Mouse (Mus musculus): ENCODE data around the gene Myzap. TPM values are rescaled to one million over a fixed set of nuclear protein-coding genes. Genes with fewer than 3 reads are reported as not detected.
A peak's percentile ranks its signal among the peaks of the same experiment; 100 is the strongest.

Myzap gene
- total RNA-seq, 4 experiments from 2014 or later = 373 to 483 (median 430) TPM

DNA sequence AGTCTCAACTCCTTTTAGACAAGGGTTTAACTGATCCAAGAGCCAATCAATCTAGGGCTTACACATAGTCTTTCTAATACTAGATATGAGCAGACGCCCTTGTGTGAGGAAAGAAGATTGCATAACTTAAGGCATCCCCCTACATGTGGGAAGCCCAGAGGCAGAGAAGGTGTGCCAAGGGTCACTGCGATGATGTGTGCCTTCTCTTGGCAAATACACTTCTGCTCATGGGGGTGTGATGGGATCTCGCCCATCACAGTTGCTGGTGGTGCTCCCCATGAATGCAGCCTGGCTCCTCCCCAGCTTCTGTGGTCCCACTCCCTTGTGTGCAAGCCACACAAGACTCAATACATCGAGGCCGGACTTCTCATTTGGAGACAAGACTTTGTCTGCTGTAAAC, 47.3 kb downstream of the Myzap start:
- no peak for DNase-seq (ENCODE audit: low spot score)

DNA sequence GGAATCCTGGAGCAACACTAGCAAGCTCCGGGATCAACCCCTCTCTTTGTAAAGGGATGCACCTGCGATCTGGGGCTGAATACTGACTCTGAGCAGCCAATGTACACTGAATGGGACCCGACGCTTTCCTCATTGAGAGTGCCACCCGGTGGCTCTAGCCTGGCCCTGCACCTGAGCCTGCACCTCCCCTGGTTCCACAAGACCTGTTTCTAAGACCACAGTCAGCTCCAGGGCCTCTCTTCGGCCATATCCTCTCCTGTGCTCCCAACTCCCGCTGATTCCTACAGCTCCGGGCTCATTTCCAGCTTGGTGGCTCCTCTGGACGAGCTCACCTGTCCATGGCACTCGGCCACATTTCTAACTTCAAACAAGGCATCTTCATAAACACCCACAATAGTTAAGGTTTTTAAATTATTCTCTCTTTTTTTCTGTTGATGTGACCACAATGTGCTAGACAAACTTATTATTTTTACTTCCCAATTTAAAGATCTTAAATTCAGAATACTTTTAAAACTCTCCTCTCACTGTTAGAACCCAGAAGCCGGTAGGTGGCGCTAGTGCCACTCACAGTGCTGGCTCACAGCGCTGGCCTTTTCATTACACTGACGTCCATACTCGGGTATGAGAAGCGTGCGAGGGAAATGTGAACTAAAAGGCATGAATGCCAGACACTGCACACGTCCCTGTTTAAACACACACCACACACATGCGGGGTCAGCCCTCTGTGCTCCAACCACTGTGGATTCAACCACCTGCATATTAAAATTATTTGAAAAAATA, 48.5 kb downstream of the Myzap start:
- DNase-seq (ENCODE audit: low spot score) = peak; percentile 75

DNA sequence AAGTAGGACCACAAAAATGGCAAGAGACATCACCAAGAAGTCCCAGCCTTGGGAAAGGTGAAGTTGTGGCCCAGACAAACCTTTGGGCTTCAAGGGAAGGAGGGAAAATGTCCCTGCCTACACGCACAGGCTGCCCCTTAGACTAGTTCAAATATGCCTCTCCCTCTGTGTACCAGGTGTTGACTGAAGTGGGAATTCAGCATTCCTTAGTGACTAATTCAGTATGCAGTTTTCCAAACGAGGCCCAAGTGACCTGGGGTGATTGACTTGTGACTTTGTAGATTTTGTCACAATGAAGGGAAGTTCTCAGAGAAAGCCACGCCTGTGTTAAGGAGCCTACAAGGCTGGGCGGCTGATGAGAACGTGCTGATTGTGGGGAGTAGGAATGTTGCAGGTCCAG, 49.9 kb downstream of the Myzap start:
- no peak for DNase-seq (ENCODE audit: low spot score)

DNA sequence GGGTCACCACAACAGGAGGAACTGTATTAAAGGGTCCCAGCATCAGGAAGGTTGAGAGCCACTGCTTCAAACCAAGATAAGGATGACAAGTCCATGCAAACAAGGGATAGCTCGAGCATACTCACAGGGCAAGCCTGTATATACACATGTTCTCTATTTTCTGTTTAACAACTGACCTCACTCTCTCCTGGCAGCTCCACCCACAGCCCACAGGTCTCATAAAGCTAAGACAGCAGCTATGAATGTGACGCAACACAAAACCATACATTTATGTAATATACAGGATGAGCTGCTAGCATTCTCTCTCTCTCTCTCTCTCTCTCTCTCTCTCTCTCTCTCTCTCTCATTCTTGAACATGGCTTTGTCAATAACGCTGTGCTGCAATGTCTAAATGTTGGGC, 51.4 kb downstream of the Myzap start:
- no peak for DNase-seq (ENCODE audit: low spot score)

DNA sequence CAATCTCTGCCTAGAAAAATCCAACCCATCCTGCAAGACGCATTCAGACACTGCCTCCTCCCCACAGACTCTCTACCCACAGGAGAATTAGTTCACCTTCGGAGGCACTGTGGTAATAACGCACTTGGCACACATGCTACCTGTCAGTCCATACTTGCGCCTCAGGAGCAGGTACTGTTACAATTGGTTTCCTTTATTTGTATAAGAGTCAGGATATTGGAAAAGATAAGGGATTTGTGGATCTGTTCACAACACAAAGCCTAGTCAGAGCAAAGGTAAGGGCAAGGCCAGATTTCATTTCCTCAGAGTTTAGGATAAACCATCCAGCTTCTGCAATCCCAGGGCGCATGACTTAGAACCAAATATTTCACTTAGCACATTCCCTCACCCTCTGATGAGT, 56.4 kb downstream of the Myzap start:
- no peak for DNase-seq (ENCODE audit: low spot score)

DNA sequence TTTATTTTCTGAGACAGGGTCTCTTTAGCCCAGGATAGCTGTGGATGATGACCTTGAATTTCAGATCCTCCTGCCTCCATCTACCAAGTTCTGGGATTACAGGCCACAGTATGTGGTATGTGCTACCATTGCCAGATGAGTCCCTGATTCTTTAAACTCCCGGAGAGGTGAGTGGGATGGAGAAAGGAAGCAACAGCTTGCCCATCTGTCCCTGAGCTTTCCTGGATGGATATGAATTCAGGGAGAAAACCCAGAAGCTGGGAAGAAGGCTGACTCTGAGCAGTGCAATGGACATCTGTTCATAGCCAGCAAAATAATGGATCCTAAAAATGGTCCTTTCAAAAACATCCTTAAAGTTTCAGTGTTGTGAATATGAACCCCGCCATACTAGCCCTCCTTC, 57.1 kb downstream of the Myzap start:
- no peak for DNase-seq (ENCODE audit: low spot score)

DNA sequence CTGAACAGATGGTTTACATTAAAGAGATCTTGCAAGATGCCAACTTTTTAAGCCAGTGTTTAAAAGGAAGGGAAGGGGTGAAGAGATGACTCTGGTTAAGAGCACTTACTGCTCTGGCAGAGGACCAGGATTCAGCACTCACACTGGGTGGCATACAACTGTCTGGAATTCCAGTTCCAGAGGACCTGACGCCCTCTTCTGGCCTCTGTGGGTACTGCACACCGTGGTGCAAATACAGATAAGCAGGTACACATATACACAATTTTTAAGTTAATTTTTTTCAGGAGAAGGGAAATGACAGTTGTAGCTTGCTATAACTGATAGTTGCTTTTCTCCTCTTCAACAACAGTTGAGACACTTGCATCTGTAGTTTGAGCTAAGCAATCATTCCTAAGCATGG, 62.2 kb downstream of the Myzap start:
- DNase-seq (ENCODE audit: low spot score) = no peak

DNA sequence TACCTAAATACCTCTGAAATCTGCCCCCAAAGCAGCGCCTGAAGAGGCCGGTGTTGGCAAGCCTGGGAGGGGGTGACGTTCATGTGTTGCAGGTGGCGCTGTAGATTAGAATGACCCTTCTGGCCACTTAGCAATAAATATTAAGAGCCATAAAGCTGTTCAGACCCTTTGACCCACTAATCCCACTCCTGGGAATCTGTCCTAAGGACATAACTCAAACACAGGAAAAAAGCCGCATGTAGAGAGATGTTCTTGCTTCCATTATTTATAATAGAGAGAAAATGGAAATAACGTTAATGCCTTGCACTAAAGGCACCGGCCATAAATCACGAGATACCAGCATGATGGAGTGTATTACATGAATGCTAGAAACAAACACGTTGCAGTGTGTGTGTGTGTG, 64.7 kb downstream of the Myzap start:
- DNase-seq (ENCODE audit: low spot score) = no peak

DNA sequence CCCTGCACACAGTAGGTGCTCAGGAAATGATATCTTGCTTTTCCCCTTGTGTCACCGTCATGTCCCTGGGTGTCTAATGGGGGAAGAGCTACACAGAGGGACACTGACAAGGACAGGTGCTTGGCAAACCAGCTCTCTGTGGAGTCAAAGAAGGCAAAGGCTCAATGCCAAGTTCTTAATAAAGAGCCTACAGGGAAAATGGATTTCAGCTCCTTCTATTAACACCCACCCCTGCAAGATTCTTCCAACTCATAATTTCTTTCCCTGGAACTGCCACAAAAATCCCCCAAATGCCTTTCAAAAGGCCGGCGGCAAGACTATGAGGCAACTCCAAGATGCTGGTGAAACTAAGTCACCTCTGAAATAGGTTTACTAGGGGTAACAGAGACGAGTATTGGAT, 68.3 kb downstream of the Myzap start:
- peak; percentile 19 for DNase-seq (ENCODE audit: low spot score)

DNA sequence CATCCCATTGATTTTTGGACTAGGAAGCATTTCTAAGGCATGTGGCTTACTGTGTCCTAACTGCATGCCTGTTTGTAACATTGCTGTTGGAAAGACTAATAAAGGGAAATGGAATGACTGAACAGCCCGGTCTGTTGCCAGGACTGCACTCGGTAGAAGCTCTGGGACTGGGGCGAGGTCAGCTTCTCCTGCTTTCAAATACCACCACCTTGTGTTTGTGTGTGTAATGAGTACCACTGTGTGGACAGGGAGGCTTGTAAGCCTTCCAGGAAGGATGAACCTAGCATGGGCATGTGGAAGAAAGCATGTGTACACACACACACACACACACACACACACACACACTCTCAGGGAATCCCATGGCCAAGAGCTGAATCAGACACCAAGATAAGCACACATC, 72.3 kb downstream of the Myzap start:
- DNase-seq (ENCODE audit: low spot score) = no peak

DNA sequence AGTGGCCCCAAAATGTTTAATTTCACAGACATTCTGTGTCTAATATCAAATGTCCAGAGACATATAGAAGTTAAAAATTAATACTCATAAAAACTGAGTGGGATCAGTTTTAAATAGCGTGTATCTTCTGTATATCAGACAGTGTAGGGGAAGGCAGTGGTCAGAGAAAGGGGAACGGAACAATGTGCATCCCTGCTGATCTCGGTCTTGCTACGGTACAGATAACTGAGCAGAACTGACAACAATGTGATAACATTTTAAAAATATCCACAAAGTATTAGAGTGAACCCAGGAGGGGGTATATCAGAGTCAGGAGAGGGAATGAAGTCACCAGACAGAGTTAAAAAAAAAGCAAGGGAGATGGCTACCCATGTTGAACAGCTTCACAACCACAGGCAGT, 74.7 kb downstream of the Myzap start:
- no peak for DNase-seq (ENCODE audit: low spot score)

DNA sequence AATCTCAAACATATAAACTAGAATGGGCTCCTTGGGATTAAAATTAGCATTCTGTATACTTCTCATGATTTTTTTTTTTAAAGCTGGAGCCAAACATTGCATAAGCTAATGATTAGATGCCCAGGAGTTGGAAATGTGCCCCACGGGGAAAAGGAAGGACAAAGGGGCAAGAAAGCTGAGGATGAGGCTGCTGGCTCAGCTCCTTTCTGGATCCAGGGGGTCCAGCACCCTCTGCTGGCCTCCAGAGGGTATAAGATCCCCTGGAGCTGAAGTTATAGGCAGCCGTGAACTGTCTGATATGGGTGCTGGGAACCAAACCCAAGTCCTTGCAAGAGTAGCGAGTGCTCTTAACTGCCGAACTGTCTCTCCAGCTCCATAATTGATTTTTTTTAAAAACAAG, 76.3 kb downstream of the Myzap start:
- no peak for DNase-seq (ENCODE audit: low spot score)

DNA sequence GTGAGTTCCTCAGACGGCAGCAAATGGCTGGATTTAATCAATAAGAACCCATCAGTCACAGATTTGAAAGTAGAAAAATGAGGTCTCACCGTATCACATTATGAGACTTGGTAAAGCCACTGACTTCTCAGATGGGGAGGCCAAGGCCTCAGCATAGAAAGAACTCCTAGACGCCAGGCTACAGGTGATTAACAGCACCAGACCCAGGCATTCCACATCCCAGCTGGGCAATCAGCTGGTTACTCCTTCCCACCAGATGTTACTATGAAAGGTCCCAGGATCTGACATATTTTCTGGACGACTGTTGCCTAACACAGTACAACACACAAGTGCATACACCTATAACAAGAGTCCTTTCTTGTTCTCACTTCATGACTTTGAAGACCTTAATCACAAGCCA, 78.6 kb downstream of the Myzap start:
- DNase-seq (ENCODE audit: low spot score) = no peak

DNA sequence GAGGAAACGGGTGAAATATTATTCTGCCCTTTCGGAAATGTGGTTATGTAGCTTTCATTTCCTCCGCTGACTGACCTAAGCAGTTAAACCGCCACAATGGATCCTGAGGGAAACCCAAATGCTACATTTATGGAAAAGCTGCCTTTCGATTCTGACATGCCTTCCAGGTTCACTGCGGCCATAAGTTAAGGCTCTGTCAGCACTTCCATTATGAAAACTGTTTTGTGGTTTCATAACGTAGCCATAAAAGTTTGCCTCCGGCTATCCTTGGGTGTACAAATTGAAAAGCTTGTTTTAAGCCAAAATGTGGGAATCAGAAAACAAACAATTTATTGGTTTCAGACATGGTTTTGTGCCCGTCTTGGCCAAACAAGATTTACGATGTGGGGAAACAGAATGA, 79.3 kb downstream of the Myzap start:
- no peak for DNase-seq (ENCODE audit: low spot score)

DNA sequence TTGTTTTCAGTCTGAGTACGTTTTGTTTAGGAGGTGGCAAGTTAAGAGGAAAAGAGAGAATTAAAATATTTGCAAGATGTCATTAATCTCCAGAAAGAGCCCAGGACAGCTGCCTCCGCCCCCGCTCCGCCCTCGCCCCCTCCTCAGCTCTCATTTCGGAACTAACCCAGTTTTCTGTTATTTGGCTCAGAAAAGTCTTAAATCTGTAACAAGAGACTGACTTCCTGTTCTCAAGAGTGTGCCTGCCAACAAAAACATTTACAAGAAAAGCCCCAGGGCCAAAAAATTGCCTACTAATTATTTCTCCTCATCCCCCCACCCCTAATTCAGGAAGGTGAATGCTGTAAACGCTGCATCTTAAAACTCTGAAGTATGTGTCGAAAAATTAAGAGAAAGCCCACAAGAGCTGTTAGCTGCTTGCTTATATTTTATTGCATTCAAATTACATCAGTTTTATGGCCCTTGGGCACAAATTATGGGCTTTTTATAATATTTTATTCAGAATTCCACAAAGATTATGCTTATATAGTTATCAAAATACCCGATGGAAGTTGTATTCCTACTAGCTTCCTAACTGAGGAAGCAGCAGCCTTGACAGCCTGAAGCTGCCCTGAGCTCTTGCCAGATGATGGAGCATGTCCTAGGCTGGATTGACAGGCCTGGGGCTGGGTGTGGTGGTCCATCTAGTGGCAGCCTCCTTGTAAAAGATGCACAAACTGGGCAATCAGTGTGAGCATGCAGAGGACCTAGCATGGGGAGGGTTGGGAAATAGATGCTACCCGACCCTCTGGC, 93.6 kb downstream of the Myzap start:
- DNase-seq (ENCODE audit: low spot score) = peak; percentile 24

DNA sequence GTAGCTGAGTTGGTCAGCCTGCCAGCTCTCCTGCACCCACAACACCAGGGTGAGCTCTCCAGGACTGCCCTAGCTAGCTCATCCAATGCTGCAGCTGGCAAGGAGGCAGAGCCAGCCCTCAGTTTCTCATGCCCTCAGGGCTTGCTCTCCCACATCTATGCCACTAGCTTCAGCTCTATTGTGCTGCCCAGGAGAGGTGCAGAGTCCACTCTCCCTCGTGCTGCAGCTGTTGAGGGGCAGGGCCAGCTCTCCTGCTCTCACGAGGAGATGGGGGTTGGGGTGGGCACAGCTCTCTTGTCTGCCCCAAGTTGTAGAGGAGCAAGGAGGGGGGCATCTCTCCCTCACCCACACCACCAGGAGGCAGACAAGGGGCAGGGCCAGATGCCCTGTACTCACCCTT, 95.5 kb downstream of the Myzap start:
- no peak for DNase-seq (ENCODE audit: low spot score)

DNA sequence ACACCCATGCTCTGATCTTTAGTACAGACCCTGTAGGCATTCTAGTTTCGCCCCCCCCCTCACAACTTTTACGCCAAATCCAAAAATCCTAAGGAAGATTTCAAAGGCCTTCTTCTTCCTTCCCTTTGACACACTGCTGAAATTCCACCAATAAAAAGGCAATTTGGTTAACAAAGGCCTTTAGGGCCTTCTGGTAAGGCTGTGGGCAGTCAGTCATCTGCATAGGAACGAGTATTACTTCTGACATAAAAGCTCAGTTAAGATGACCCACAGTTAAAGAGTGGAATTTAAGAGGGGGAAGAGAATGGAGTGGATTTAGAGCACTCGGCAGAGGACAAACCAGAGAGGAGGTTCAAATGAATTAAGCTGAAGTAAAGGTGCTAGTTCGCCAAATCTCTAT, 98.4 kb downstream of the Myzap start:
- DNase-seq (ENCODE audit: low spot score) = no peak

DNA sequence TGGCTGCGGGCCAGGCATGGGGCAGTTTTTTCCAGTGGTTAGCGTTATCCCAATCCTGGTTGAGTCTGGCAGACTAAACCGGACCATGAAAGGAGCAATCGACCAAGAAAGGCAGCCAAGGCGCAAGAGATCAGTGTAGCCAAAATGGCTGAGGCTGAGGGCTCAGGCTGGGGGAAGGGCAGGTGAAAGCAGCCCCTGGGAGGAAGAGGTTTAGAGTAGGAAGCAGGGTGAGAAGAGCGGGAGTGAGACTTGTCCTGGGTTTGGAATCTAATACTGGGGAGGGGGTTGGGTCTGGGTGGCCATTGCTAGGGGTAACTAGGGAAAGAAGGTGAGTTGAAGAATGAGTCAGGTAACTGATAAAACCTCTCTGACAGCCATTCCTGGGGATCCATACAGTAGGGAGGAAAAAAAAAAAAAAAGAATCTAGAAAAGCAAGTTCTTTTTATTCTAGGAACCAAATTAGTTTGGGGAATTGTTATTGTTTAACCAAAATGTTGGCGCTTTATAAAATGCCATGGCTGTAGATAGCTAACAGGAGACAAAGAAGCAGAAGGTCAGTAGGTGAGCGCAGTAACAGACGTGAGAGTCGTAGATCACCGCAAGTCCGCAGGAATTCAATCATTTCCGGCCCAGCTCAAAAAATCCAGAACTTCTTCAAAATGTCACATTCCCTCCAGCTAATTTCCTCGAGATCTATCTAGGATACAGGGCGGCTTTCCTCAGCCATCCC, 99.7 kb downstream of the Myzap start:
- DNase-seq (ENCODE audit: low spot score) = no peak

DNA sequence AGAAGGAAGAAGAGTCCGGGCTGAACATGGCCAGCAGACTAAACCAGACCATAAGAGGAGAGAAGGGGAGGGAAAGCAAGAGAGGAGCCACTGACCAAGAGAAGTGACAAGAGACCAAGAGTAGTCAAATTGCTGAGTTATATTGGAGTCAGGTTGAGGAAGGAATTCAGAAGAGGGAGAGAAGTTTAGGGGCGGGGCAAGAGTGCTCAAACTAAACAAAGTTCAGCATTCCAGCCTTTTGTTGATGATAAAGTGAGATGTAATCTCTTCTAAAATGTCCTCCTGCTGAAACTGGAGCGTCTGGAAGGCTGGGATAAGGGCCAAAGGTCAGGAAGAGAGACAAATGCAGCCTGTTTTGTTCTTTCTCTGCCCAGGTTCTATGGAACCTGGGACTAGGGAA, 102.1 kb downstream of the Myzap start:
- no peak for DNase-seq (ENCODE audit: low spot score)

DNA sequence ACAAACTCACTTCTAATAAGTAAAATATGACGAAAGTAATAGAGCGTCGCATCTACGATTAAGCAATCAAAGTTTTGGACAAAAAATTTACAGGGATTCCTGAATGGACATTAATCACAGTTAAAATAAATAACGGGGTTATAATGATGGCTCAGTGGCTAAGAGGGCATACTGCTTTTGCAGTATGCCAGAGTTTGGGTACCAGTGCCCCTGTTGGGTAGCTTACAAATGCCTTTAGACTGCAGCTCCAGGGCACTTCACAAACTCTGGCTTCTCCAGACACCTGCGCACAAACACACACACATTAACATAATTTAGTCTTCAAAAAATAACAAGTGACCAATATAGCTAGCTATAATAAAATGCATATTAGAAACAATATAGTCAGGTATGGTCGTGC, 106.0 kb downstream of the Myzap start:
- DNase-seq (ENCODE audit: low spot score) = no peak

DNA sequence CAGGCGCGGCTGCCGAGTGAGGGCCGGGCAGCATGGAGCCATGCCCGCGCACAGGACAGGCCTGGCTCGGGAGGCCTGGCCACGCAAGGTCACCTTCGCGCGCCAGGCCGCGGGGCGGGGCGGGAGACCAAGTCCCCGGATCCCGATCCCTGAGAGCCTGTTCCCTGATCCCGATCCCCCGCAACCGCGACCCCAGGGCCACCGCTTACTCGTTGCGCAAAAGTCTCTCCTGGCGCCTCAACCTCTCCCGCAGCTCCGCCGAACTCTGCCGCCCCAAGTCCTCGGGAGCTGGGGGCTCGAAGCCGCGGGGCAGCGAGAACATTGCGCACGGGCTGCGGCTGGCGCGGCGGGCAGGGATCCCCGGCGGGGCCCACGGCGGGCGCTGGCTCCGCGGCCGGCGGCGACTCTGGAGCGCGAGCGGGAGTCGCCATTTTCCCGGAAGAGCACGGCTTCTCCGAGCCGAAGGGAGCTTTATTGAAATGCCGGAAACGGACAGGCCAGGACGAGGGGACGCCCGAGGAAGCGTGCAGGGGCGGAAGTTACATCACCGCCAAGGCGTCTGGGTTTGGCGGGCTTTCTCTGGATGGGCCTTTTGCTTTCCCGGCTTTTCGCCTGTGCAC, 106.6 kb downstream of the Myzap start, which contains the start of gene Polr2m:
Gene Polr2m, minus strand, starts transcription at position 461 of the 620 bp plus-strand sequence.
- DNase-seq (ENCODE audit: low spot score) = peak; percentile 98

DNA sequence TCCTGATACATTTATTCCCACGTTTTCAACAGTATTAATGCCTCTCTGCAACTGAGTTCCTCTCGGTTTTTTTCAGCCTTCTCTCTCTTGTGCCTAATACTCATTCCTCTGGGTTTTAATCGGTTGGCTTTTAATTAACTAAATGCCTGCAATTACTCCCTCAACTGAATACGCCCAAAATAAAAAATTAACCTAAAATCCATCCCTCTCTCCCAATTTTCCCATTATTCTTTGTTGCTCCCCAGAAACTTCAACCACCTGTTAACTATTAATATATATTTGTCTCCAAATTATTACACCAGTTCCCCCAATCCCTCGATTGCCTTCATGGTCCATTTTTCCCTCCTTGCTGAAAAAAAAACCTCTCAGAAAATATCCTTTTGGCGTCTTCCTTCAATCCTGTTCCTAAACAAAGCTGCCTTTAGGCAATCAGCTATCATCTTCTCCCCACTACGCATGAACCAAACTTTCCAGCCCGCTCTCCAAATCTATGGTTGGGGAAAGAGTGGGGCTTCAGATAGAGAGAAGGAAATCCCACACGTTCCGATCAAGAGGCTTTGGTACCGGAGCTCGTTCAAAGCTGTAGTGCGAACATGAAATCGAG, 107.2 kb downstream of the Myzap start:
- no peak for DNase-seq (ENCODE audit: low spot score)

Data from heart, adult 8-10 months (tissue).